In genomic region chr14:86624816-86625425, GRCm38 (mm10) we compare ENCODE assay signal across 18 mouse cellular contexts.
DNase-seq lines count a peak whose midpoint lies in the region; ATAC-seq lines count a peak whose summit lies in the region.
"Had no signal": no experiment of that assay in that cellular context is flagged by ENCODE, and none has a peak within 500 bp of the region (broad histone marks: within the 10 kb centered on the region; RNA-seq: fewer than 3 reads in every experiment).

No protein-coding gene starts in this region.

- peak; percentile 96 for ATAC-seq in frontal cortex, adult (ENCODE audit: low TSS enrichment)
- ATAC-seq: intestine, postnatal 0 days; liver, postnatal 0 days; lung, postnatal 0 days; midbrain, embryonic 15.5 days had no signal

- intact Hi-C loops in heart, postnatal 14 days (cut with DNase I): no loop called here

- peak; percentile 60 for DNase-seq in heart, adult 11 months
- no peak for DNase-seq in heart, postnatal 14 days
- peak; percentile 13 to 47 for DNase-seq in left cerebral cortex, adult 8-10 months (ENCODE audit: low spot score in 2 of 2)
- peak; percentile 33 for DNase-seq in right cerebral cortex, postnatal 25 days
- DNase-seq in neural tube, embryonic 10.5 days (ENCODE audit: extremely low spot score, low spot score): no peak
- no peak for DNase-seq in cerebellum, postnatal 25 days
- no peak for DNase-seq in kidney, adult 8-10 months
- DNase-seq: adrenal gland, postnatal 36 days; cerebellum, adult 11 months; cerebellum, adult 9-11 months; embryo, embryonic 11 days; gastrocnemius, postnatal 14 days; heart, adult 2 months; liver, postnatal 0 days had no signal

Comparison
In these comparisons a context has a peak if more than half of its experiments do, and no peak if none do; other contexts are left out.
1. DNase-seq: peak in heart, adult 11 months (single experiment), left cerebral cortex, adult 8-10 months (2 of 2) and right cerebral cortex, postnatal 25 days (single experiment); none in heart, postnatal 14 days (0 of 2), neural tube, embryonic 10.5 days (single experiment), cerebellum, postnatal 25 days (0 of 2) and kidney, adult 8-10 months (0 of 2).